ENCODE assay signal across 22 mouse cellular contexts in genomic region chr4:41386412-41386975, GRCm38 (mm10). TPM values are rescaled to one million over a fixed set of nuclear protein-coding genes. Genes with fewer than 3 reads are reported as not detected.
A peak's percentile ranks its signal among the peaks of the same experiment; 100 is the strongest.
DNase-seq lines count a peak whose midpoint lies in the region; ATAC-seq and TF ChIP-seq lines count a peak whose summit lies in the region.
"Had no signal": no experiment of that assay in that cellular context is flagged by ENCODE, and none has a peak within 500 bp of the region (broad histone marks: within the 10 kb centered on the region; RNA-seq: fewer than 3 reads in every experiment).

No protein-coding gene starts in this region.

- TF ChIP-seq POLR2A in kidney, adult 2 months (IDR thresholded peaks at IDR 0.05; ENCODE audit: low read depth, low read length) = no peak

- peak overlapping the region; percentile 23 for H3K4me3 ChIP-seq in erythroblast, embryonic 14.5 days (replicated peaks)
- H3K4me3 ChIP-seq in kidney, adult 2 months (ENCODE audit: insufficient read depth, low read depth, low read length) = no peak overlapping the region
- no peak overlapping the region for H3K4me3 ChIP-seq in neural tube, embryonic 15.5 days (replicated peaks)
- H3K4me3 ChIP-seq in stomach, postnatal 0 days (ENCODE audit: low read depth, low read length) = no peak overlapping the region
- H3K4me3 ChIP-seq in left cerebral cortex, adult 2 months = no peak overlapping the region
- H3K4me3 ChIP-seq: embryonic facial prominence, embryonic 15.5 days; forebrain, embryonic 10.5 days; hindbrain, embryonic 10.5 days; midbrain, embryonic 10.5 days had no signal

- no peaks in the 10 kb centered on the region for H3K27me3 ChIP-seq in erythroblast, embryonic 14.5 days (ENCODE audit: control insufficient read depth)
- no peaks in the 10 kb centered on the region for H3K27me3 ChIP-seq in kidney, adult 2 months (replicated peaks; ENCODE audit: control insufficient read depth, insufficient read depth, low read length)
- no peaks in the 10 kb centered on the region for H3K27me3 ChIP-seq in neural tube, embryonic 15.5 days (replicated peaks)
- H3K27me3 ChIP-seq in stomach, postnatal 0 days (ENCODE audit: control insufficient read depth, insufficient read depth, low read length) = no peaks in the 10 kb centered on the region
- H3K27me3 ChIP-seq: embryonic facial prominence, embryonic 15.5 days had no signal

- H3K9ac ChIP-seq in neural tube, embryonic 15.5 days (replicated peaks) = 0 out of 2 replicates have a peak overlapping the region, but pooled peaks have one; percentile 7
- no peak overlapping the region for H3K9ac ChIP-seq in stomach, postnatal 0 days (ENCODE audit: low read length)
- H3K9ac ChIP-seq: embryonic facial prominence, embryonic 15.5 days had no signal

- H3K4me1 ChIP-seq in erythroblast, embryonic 14.5 days (ENCODE audit: control insufficient read depth) = peaks cover 66% of the 10 kb centered on the region
- H3K4me1 ChIP-seq in kidney, adult 2 months (ENCODE audit: control insufficient read depth, insufficient read depth, low read length) = no peaks in the 10 kb centered on the region; the same call in 1 of the 2 replicates
- H3K4me1 ChIP-seq in neural tube, embryonic 15.5 days = no peaks in the 10 kb centered on the region
- no peaks in the 10 kb centered on the region for H3K4me1 ChIP-seq in stomach, postnatal 0 days (replicated peaks; ENCODE audit: control insufficient read depth, insufficient read depth)
- H3K4me1 ChIP-seq: forebrain, embryonic 10.5 days; hindbrain, embryonic 10.5 days; midbrain, embryonic 10.5 days had no signal

- DNase-seq in kidney, adult 2 months = peak; percentile 52
- no peak for DNase-seq in kidney, postnatal 14 days
- no peak for DNase-seq in neural tube, embryonic 10.5 days (ENCODE audit: extremely low spot score, low spot score)
- DNase-seq in stomach, postnatal 0 days (ENCODE audit: low spot score) = no peak
- no peak for DNase-seq in left cerebral cortex, adult 2 months (ENCODE audit: extremely low spot score in 1 of 2, low spot score in 2 of 2)
- DNase-seq: adrenal gland, postnatal 14 days; cerebellum, adult 2 months; cerebellum, postnatal 36 days; gastrocnemius, postnatal 14 days; heart, adult 18-20 months; kidney, postnatal 4 days; lung, postnatal 4 days; thymus, postnatal 14 days had no signal

- TF ChIP-seq EP300 in stomach, postnatal 0 days (optimal IDR thresholded peaks at IDR 0.05) = no peak

- peaks cover 98% of the 10 kb centered on the region for H3K36me3 ChIP-seq in erythroblast, embryonic 14.5 days (ENCODE audit: control insufficient read depth)
- peaks cover 3% of the 10 kb centered on the region; the same call in 1 of the 2 replicates for H3K36me3 ChIP-seq in kidney, adult 2 months (ENCODE audit: control insufficient read depth, insufficient read depth, low read length)
- peaks cover 41% of the 10 kb centered on the region for H3K36me3 ChIP-seq in neural tube, embryonic 15.5 days
- peaks cover 11% of the 10 kb centered on the region for H3K36me3 ChIP-seq in stomach, postnatal 0 days (ENCODE audit: control insufficient read depth, insufficient read depth, low read length)

- no peak for ATAC-seq in erythroblast, adult 5-6 weeks (replicated peaks; ENCODE audit: low FRiP score, poor library complexity, severe bottlenecking)
- no peak for ATAC-seq in neural tube, embryonic 15.5 days (ENCODE audit: low FRiP score)
- peak; percentile 58 for ATAC-seq in stomach, postnatal 0 days (ENCODE audit: low FRiP score, low TSS enrichment)
- ATAC-seq: forebrain, embryonic 16.5 days; intestine, postnatal 0 days had no signal

- no peak for TF ChIP-seq CTCF in kidney, adult 2 months (conservative IDR thresholded peaks at IDR 0.05; ENCODE audit: insufficient read depth, insufficient read length, low read depth, low read length)
- no peak for TF ChIP-seq CTCF in stomach, postnatal 0 days (IDR thresholded peaks at IDR 0.05; ENCODE audit: low read depth)
- TF ChIP-seq CTCF in left cerebral cortex, adult 2 months (IDR thresholded peaks at IDR 0.05) = no peak

- no peaks in the 10 kb centered on the region for H3K9me3 ChIP-seq in erythroblast, embryonic 14.5 days (ENCODE audit: control insufficient read depth, low read length)
- no peaks in the 10 kb centered on the region for H3K9me3 ChIP-seq in neural tube, embryonic 15.5 days (replicated peaks)
- H3K9me3 ChIP-seq in stomach, postnatal 0 days (ENCODE audit: control insufficient read depth, low read length) = no peaks in the 10 kb centered on the region
- H3K9me3 ChIP-seq: embryonic facial prominence, embryonic 15.5 days; forebrain, embryonic 10.5 days; hindbrain, embryonic 10.5 days; midbrain, embryonic 10.5 days had no signal

- no peak overlapping the region for H3K27ac ChIP-seq in kidney, adult 2 months (ENCODE audit: insufficient read depth, low read depth, low read length)
- no peak overlapping the region for H3K27ac ChIP-seq in neural tube, embryonic 15.5 days (replicated peaks)
- no peak overlapping the region for H3K27ac ChIP-seq in stomach, postnatal 0 days (replicated peaks)
- H3K27ac ChIP-seq in left cerebral cortex, adult 2 months = no peak overlapping the region
- H3K27ac ChIP-seq: embryonic facial prominence, embryonic 15.5 days; forebrain, embryonic 10.5 days; hindbrain, embryonic 10.5 days; midbrain, embryonic 10.5 days had no signal

- 47% methylated on average over 1 of the region's 1 CpGs for WGBS in kidney, adult 2 months
- WGBS in neural tube, embryonic 15.5 days = 90% methylated on average over 1 of the region's 1 CpGs
- WGBS in stomach, postnatal 0 days = 70% methylated on average over 1 of the region's 1 CpGs

- no peak overlapping the region for H3K4me2 ChIP-seq in neural tube, embryonic 15.5 days
- H3K4me2 ChIP-seq in stomach, postnatal 0 days (replicated peaks; ENCODE audit: low read depth) = no peak overlapping the region
- H3K4me2 ChIP-seq: embryonic facial prominence, embryonic 15.5 days had no signal

- intact Hi-C loops in left cerebral cortex, adult 2 months (cut with DNase I) = no loop called here

RNA-seq across cellular contexts. Expression of gene Ubap1, which starts 37.7 kb away (rescaled TPM):
- polyA plus RNA-seq in erythroblast, embryonic 14.5 days (2012) = 7.0 and 7.3 TPM in 2 replicates
- total RNA-seq in erythroblast, adult 5-6 weeks (2015; ENCODE audit: low replicate concordance) = 96.8 and 109 TPM in 2 replicates
- 201 and 217 TPM in 2 replicates for total RNA-seq in erythroblast, adult 5-6 weeks (2017; ENCODE audit: low replicate concordance)
- 38.8 and 40.4 TPM in 2 replicates for polyA plus RNA-seq in kidney, adult 2 months (2012; rRNA removed)
- polyA plus RNA-seq in neural tube, embryonic 15.5 days (2015; fragmentation: Nextera tagmentation; extraction: Ambion mirVana) = 68.1 and 69.3 TPM in 2 replicates
- polyA plus RNA-seq in stomach, postnatal 0 days (2015; fragmentation: Nextera tagmentation; extraction: Ambion mirVana) = 42.0 and 47.7 TPM in 2 replicates
- total RNA-seq in left cerebral cortex, adult 2 months (2021) = 10 to 100 TPM; 47.7 to 49.0 TPM
